Mouse (Mus musculus): ENCODE measurements at regions not wholly inside any gene's neighbourhood (a gene's known extent, or its start where the extent isn't known, plus 50 kb on each side); places are given as distances from the start of the nearest gene placed in this dataset.

- DNase-seq (ENCODE audit: low spot score in 2 of 2): no peak
These were observed 2482.1 kb upstream of the 5930422O12Rik start for GRCm38 (mm10) chr8:30946154-30947065.

GRCm38 (mm10) chr8:30952818-30953217 lies 2475.7 kb upstream of the 5930422O12Rik start:
- DNase-seq (ENCODE audit: low spot score in 2 of 2): no peak

GRCm38 (mm10) chr8:30959436-30960180 lies 2468.9 kb upstream of the 5930422O12Rik start:
- DNase-seq (ENCODE audit: low spot score in 2 of 2): no peak

GRCm38 (mm10) chr8:30960486-30960885 lies 2468.0 kb upstream of the 5930422O12Rik start:
- no peak for DNase-seq (ENCODE audit: low spot score in 2 of 2)

- no peak for DNase-seq (ENCODE audit: low spot score in 2 of 2)
These were observed 2466.3 kb upstream of the 5930422O12Rik start for GRCm38 (mm10) chr8:30962207-30962606.

- DNase-seq (ENCODE audit: low spot score in 2 of 2): no peak
These were observed 2445.7 kb upstream of the 5930422O12Rik start for GRCm38 (mm10) chr8:30982814-30983213.

- no peak for DNase-seq (ENCODE audit: low spot score in 2 of 2)
These were observed 2440.5 kb upstream of the 5930422O12Rik start for GRCm38 (mm10) chr8:30988051-30988450.

GRCm38 (mm10) chr8:30998657-30999056 lies 2429.9 kb upstream of the 5930422O12Rik start:
- DNase-seq (ENCODE audit: low spot score in 2 of 2): no peak

- peak in 1 of 2 experiments; percentile 30 for DNase-seq (ENCODE audit: low spot score in 2 of 2)
These were observed 2428.4 kb upstream of the 5930422O12Rik start for GRCm38 (mm10) chr8:31000120-31000519.

- DNase-seq (ENCODE audit: low spot score in 2 of 2): no peak
These were observed 2426.4 kb upstream of the 5930422O12Rik start for GRCm38 (mm10) chr8:31001980-31002730.

- peak in 1 of 2 experiments; percentile 60 for DNase-seq (ENCODE audit: low spot score in 2 of 2)
These were observed 2420.2 kb upstream of the 5930422O12Rik start for GRCm38 (mm10) chr8:31008309-31008708.

- no peak for DNase-seq (ENCODE audit: low spot score in 2 of 2)
These were observed 2416.4 kb upstream of the 5930422O12Rik start for GRCm38 (mm10) chr8:31012068-31012467.

GRCm38 (mm10) chr8:31031721-31032591 lies 2396.6 kb upstream of the 5930422O12Rik start:
- peak; percentile 46 to 48 for DNase-seq (ENCODE audit: low spot score in 2 of 2)

- DNase-seq (ENCODE audit: low spot score in 2 of 2): peak; percentile 91 to 94
These were observed 2395.2 kb upstream of the 5930422O12Rik start for GRCm38 (mm10) chr8:31033281-31033680.

- no peak for DNase-seq (ENCODE audit: low spot score in 2 of 2)
These were observed 2391.6 kb upstream of the 5930422O12Rik start for GRCm38 (mm10) chr8:31036892-31037291.

All from frontal cortex, postnatal 36 days (tissue).